Mouse (Mus musculus) layer of hippocampus, adult 11-12 months (tissue): Measurements from ENCODE around the gene Rasgef1b.
"Not testable (repeated sequence)": the region's sequence is repeated elsewhere in the genome, so short reads cannot be mapped to it uniquely, and the experiment has no call there.

Experiments
- DNase-seq: peaks from one replicate; pipeline ENCODE4 v3.0.0; 2022; ENCODE audit warnings: low spot score

The Rasgef1b gene

GRCm38 (mm10) chr5:99251379-99252202 lies 477.3 kb downstream of the Rasgef1b start:
- DNase-seq = peak; percentile 19

DNA sequence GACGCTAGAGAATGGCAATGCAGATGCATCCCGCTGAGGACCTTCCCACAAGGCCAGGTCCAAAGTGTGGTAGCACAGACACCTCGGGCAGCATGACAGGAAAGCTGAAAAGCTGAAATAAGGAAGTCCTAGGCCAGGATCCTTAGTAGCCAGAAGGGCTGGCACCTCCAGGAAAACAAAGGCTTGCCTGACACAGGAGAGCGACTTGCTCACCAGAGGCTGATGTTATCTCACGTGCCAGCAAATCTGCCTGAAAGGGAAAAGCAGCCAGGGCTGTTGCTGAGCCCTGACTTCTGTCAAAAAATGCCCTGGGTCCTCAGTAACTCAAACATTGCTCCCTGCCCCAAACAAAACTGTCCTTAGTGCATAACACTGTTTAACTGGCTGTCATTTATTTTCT lies 478.0 kb downstream of the Rasgef1b start:
- DNase-seq = no peak

DNA sequence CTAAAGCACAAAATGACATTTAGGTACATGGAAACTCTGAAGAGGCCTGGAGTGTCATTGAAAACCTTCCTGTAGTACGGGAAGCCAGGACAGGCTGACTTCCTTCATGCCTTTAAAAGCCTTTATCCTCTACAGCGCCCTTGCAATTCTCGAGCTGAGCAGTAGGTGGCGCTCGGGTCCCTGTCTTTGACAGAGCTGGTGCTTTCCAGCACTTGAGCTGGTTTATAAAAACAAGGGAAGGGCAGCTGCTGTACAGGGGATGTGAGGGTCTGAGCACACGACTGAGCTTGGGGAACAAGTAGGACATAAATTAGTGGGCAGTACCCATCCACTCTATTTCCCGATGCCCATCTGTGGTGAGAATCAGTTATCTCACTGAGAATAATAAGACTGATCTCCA lies 480.4 kb downstream of the Rasgef1b start:
- peak; percentile 98 for DNase-seq

- no peak for DNase-seq
Observed at GRCm38 (mm10) chr5:99247915-99248314, 480.9 kb downstream of the Rasgef1b start.

GRCm38 (mm10) chr5:99247441-99247840 lies 481.4 kb downstream of the Rasgef1b start:
- no peak for DNase-seq

DNA sequence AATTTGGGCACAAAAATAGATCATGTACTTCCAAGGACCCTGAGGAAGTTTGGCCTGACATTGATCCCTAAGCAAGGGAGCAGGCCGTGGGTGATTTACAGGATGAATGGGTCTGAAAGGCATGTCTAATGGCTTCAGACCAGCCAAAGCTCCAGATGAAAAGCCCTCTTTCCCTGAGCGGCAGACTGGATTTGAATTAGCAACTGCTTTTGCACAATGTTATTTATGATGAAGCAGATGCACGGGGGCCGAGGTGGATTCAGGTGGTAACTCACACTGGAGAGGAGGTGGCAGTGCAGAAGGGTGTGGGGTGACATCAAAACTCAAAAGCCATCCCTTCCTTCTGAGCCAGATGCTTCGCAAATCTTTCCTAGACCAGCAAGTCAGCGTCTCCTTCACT lies 481.9 kb downstream of the Rasgef1b start:
- DNase-seq = no peak

DNA sequence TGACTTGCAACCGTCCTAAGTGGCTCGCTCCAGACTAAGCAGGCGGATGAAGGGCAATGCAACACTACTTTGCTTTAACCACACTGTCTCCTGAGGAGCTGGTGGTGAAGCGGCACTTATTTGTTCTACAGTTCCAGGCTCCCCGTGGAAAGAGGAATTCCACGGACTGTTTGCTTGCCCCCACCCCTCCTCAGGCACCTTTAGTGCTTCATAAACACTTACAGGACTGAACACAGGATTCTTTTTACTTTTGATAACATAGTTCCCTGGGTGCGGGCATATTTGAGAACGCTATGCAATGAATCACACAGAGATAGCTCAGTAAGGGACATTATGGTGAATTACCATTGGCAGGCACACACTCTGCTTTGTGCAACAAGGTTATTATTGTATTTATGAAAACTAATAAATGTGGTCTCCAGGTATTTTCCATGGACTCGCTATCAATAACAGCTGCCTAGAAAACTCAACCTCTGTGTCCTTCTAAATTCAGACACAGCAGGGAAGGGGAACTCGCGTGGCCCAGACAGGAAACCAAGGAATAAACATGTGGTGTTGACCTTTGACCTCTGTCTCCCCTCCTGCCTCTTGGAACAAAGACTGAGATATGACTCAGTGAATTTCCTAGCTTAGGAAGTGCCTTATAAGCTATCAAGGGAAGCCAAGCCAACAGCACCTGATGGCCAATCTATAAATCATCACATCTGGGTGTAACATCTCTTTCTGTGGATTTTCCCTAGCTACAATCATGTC lies 486.7 kb downstream of the Rasgef1b start:
- no peak for DNase-seq

DNA sequence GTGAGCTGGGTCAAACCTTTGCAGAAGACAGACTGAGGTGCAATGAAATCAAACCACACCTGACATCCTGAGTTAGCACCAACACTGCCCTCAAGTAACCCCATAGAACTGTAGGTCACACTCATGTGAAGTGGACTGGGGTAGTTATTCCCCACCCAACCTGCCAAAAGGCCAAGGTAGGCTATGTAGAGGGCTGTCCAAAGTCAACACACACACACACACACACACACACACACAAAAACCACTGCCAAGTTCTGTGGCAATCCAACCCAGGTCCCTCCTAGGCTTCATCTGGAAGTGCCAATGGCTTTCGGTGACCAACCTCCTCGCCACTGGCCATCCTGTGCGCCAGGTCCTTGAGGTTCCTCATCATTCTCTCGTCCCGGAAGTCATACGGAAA lies 488.4 kb downstream of the Rasgef1b start:
- no peak for DNase-seq

GRCm38 (mm10) chr5:99239677-99240076 lies 489.2 kb downstream of the Rasgef1b start:
- no peak for DNase-seq

DNA sequence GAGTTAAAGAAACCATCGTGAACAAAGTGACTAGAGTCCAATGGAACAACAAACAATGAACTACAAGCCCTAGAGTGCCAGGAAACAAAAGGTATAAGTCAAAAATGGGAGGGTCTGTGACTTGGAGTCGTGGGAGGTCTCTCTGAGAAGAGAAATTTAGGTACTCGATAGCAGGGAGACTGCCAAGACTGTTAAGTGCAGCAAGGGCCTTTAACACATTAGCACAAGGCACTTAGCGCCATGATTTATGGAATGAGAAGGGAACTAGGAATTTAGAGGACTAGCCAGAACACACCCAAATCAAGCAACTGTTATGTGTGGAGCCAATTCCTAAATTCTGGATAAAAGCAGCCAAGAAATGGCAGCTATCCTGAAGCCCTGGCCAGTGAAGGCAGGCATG lies 490.7 kb downstream of the Rasgef1b start:
- DNase-seq = no peak

GRCm38 (mm10) chr5:99236888-99237752 lies 491.7 kb downstream of the Rasgef1b start:
- no peak for DNase-seq

DNA sequence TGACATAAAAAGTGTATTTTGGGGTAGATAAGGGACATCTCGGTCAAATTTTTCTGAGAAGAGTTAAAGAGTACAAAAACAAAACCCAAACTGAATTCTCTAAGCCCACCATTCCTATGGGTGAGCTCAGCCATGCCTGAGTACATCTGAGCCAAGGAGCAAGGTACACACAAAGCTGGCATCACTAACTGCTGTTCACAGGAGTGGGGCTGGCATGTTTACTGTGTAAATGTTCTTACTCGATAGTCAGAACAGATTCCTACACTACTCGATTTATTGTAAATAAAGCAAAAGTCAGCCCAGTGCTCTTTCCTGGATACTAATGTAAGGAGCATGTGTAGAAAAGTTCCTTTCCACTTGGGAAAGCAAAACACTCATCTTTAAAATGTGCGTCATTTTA lies 492.4 kb downstream of the Rasgef1b start:
- no peak for DNase-seq

DNA sequence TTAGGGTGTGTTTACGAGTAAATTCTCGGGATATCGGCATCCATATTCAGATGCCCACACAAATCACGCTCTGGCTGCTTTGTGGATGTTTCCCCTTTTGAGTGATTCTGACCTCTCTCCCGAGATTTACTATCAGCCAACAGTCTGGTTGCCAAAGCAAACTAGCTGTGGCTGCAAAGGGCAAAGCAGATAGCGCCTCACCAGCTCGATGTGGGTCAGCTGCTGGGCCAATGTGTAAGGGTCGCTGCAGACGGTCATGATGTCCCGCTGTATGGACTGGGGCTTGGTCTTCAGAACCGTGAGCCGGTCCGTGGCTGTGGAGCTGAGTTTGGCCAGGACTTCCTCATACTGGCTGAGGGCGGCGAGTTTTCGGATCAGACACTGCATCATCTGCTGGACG lies 494.6 kb downstream of the Rasgef1b start:
- no peak for DNase-seq

- no peak for DNase-seq
Observed at GRCm38 (mm10) chr5:99233176-99233575, 495.7 kb downstream of the Rasgef1b start.

- no peak for DNase-seq
Observed at GRCm38 (mm10) chr5:99232410-99232809, 496.5 kb downstream of the Rasgef1b start.

DNA sequence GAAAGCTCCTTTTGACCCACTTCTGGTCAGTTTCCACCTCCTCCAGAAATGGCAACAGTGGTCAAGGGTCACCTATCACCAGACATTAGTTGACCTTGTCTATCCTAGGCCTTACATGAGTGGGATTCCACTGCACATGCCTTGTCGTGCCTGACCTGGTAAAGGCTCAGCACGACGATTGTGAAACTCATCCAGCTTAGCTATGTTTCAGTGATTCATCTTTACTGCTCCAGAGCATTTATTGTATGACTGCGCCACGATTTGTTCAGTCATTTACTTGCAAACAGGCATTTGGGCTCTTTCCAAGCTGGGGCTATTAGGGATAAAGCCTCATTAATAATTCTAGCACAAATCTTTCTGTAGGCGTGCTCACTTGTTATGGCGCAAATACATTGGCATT lies 498.4 kb downstream of the Rasgef1b start:
- DNase-seq = no peak

DNA sequence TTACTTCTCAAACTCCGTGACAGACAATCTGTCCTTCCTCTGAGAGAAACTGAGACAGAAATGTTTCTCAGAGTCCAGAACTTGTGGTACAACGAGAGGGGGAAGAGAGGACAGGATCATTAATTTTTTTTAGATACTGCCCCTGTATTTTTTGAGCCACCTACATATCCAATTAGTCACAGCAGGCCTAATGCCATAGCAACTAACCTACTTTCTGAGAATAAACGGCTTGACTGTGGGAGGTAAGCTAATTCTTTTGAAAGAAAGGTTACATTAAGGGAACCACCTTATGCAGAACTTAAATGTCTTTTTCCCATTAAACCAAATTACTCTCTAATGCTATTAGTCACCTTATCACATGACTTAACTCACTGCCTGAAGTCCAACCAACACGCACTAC lies 501.5 kb downstream of the Rasgef1b start:
- DNase-seq = no peak

DNA sequence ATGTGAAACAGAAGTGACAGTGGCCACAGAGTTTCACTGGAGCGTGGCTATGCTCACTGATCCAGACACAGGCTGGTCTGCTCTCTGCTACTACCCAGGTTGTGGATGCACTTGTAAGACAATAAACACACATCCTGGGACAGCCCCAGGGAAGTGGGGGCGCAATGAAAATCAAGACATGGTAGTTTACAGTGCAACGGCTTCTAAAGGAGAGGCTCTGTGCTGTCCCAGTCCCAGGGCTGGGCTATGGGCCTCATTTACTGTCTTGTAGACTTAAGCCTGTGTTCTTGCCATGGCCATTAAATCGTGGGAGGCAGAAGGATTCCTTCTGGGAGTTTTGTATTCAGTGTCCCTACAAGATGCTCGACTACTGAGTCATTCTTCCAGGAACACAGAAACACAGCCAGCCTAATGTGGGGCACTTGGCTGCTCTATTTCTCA lies 504.3 kb downstream of the Rasgef1b start:
- DNase-seq = no peak

DNA sequence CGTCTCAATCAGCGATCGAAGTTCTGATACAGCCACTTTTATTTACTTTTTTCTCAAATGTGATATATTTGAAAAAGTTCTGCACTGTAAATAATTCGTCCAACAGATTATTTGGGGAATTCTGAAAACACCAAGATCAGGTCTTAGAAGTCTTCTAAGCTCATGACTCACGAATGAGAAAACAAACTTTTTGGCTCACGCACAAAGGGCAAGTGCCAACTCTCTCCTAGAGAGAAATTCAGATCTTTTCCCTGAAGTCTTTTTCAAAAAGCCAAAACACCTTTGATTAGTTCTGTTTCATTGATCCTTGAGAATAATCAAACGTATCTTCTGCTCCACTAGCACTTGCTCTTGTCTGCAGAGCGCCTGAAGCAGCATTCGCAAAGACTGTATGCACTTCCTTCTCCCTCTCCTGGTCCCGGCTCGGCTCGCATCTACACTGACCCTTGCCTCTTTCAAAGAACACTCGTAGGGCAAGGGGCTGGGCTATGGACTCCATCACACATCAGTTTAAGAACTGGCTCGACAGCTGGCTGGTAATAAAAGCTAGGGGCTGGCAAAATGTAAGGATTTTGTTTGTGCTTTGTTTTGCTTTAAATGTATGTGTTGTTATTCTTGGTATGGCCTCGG lies 504.9 kb downstream of the Rasgef1b start:
- no peak for DNase-seq

DNA sequence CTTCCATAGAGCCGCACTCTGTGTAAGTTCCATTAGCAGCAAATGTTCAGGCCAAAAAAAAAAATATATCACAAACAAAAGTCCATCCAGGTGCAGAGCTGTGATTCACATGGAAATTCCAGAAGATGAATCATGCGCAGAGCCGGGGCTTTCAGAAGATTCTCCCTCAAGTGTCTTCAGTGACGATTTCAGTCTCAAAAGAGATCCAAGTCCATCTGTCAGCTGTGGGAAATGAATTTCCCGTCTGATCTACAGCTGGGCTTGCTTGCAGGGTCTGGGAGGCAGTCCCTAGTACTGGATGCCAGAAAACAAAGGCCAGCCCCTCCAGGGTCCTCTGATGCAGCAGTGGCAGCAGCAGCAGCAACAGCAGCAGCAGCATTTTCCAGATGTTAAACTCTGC lies 510.5 kb downstream of the Rasgef1b start:
- no peak for DNase-seq

GRCm38 (mm10) chr5:99216588-99217152 lies 512.2 kb downstream of the Rasgef1b start:
- DNase-seq = not testable (repeated sequence)
